Mouse (Mus musculus) heart, postnatal 0 days (tissue): ENCODE results near the gene Sowahb.

Experiments used
- CTCF ChIP-seq: IDR thresholded peaks from 2 replicates; pipeline ENCODE4 v1.5.1; 2016; ENCODE audit warnings: antibody characterized with exemption, control low read depth, low read depth
- EP300 ChIP-seq: IDR thresholded peaks from 2 replicates; pipeline ENCODE4 v1.6.1; 2016; ENCODE audit warnings: antibody characterized with exemption, low read depth

DNA sequence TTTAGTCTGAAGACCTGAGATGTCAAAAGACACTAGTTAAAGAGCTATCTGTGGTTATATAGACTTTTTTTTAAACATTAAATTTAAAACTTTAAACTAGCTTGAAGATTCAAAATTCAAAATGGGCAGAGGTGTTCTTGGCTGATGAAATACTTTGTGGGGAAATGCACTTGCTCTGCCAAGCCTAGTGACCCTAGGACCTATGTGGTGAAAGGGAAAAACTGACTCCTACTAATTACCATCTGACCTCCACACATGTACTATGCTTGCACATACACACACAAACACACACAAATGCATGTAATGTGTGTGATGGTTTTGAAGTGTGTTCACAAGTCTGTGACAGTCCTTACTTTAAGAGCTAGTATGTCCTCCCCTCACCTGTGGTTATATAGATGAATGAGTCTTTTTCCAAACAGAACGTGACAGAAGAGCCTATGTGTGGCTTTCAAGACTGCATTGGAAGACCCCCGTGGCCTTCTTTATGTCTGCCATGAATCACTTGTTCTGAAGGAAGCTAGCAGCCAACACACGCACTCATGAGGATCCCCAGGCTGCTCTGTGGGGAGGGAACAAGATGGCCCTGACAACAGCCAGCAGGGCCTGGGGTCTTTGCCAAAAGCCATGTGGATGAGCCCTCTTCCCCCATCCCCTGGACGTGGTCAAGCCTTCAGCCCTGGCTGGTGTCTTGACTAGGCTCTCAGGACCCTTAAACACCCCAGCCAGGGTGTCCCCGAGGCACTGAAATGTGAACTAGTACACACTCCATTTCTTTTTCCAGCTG, 11.5 kb downstream of the Sowahb start:
- TF ChIP-seq CTCF (no peak), EP300 (no peak)
